Mouse (Mus musculus) bone marrow, adult 2 months (tissue): ENCODE measurements around the gene Gm49318.

Experiments
- CTCF ChIP-seq: fragments of 200-500 bp; IDR thresholded peaks from 2 replicates; pipeline ENCODE4 v1.5.1; 2011; ENCODE audit warnings: low read length, control low read depth; ENCODE audit not compliant: control insufficient read depth, insufficient read depth
- POLR2A ChIP-seq: fragments of 200-500 bp; IDR thresholded peaks from 2 replicates; pipeline ENCODE4 v1.6.1; 2011; ENCODE audit warnings: low read depth, mild to moderate bottlenecking, control low read depth, low read length, borderline replicate concordance; ENCODE audit not compliant: control insufficient read depth

- TF ChIP-seq CTCF (no peak), POLR2A (no peak)
Measured at GRCm38 (mm10) chr9:22003163-22003554, 67.9 kb downstream of the Gm49318 start.
